Mouse (Mus musculus): ENCODE measurements at regions not wholly inside any gene's neighbourhood (a gene's known extent, or its start where the extent isn't known, plus 50 kb on each side); places are given as distances from the start of the nearest gene placed in this dataset.

DNA sequence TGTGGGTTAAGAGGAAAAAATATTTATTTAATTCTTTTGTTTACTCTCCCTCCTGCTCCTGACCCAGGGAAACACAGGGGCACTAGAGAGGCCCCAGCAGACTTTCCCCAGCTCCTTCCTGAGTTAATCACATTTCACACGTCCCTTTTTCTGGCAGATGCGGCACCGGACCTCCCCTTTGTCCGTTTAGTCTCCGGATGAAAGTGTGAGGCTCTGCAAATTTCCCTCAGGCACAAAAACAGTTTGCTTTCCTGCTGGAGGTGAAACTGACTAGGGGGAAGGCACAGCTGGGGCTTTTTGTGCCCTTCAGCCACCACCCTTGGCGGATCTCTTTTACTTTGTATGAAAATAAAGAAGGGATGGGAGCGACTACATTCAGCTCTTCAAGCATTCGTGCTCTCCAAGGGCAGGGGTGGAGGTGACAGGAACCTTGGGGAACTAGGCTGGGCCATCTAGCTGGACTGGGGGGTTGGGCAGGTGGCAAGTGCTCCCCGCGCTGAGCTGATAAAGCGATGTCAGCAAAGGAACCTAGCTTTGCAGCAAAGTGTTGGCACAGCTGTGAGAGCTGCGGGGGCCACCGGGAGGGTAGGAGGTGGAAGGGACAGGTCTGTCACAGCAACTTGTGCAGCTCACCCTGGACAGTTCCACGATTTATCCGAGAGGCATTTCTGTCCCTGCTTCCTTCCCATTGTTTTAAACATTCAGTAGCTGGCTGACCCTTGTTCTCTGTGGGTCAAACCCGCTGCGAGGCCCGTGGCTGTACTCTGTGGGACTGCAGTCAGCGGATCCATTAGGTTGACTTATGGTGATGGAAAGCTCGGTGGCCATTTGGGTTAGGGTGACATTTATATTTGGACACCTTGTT lies 329.6 kb downstream of the Ttll7 start:
- Histone ChIP-seq H3K27ac (ENCODE audit: low read length) (no peak overlapping the region), H3K4me1 (ENCODE audit: control insufficient read depth, insufficient read depth, low read length) (peaks cover 10% of the 10 kb centered on the region), H3K36me3 (ENCODE audit: control insufficient read depth, insufficient read depth, low read length) (no peaks in the 10 kb centered on the region), H3K27me3 (ENCODE audit: control insufficient read depth, insufficient read depth, low read length) (no peaks in the 10 kb centered on the region), H3K4me3 (replicated peaks; ENCODE audit: low read length) (no peak overlapping the region), H3K9me3 (replicated peaks; ENCODE audit: control insufficient read depth, low read length) (no peaks in the 10 kb centered on the region), H3K9ac (ENCODE audit: low read length) (no peak overlapping the region), H3K4me2 (ENCODE audit: low read depth, low read length) (peak overlapping the region; percentile 31)
- ATAC-seq (ENCODE audit: insufficient read depth, low FRiP score): 0 out of 2 replicates have a peak, but pooled peaks have one; percentile 33
- 8% methylated on average over 20 of the region's 20 CpGs for WGBS

DNA sequence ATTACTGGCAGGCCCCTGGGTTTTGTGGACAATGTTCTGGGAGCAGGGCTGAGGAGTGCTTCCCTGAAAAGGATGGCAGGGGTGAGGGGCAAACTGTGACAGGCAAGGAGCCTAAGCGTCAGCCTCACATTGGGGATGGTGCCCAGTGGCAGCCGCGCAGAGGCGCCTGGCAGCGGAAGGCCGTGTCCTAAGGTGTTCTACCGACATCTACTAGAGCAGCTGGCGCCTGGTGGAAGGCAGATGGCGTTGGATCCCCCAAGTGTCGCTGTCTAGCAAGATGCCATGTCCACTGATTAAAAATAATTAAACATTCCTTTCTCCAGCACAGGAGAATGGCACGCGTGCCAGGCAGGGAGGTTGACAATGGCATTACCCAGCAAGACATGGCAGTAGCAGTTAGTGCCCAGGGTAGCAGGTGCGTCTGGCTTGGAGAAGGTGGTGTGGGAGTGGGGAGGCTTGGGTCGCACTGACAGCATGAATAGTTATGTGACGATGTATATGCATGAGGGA lies 330.3 kb downstream of the Ttll7 start:
- H3K4me1 ChIP-seq (ENCODE audit: control insufficient read depth, insufficient read depth, low read length): peaks cover 10% of the 10 kb centered on the region
- H3K4me2 ChIP-seq (ENCODE audit: low read depth, low read length): 0 out of 2 replicates have a peak overlapping the region, but pooled peaks have one; percentile 31
- H3K27me3 ChIP-seq (ENCODE audit: control insufficient read depth, insufficient read depth, low read length): no peaks in the 10 kb centered on the region
- no peak overlapping the region for H3K9ac ChIP-seq (ENCODE audit: low read length)
- no peak overlapping the region for H3K4me3 ChIP-seq (replicated peaks; ENCODE audit: low read length)
- H3K27ac ChIP-seq (ENCODE audit: low read length): no peak overlapping the region
- H3K36me3 ChIP-seq (ENCODE audit: control insufficient read depth, insufficient read depth, low read length): no peaks in the 10 kb centered on the region
- no peak for ATAC-seq (ENCODE audit: insufficient read depth, low FRiP score)
- WGBS: 45% methylated on average over 15 of the region's 15 CpGs
- no peaks in the 10 kb centered on the region for H3K9me3 ChIP-seq (replicated peaks; ENCODE audit: control insufficient read depth, low read length)

DNA sequence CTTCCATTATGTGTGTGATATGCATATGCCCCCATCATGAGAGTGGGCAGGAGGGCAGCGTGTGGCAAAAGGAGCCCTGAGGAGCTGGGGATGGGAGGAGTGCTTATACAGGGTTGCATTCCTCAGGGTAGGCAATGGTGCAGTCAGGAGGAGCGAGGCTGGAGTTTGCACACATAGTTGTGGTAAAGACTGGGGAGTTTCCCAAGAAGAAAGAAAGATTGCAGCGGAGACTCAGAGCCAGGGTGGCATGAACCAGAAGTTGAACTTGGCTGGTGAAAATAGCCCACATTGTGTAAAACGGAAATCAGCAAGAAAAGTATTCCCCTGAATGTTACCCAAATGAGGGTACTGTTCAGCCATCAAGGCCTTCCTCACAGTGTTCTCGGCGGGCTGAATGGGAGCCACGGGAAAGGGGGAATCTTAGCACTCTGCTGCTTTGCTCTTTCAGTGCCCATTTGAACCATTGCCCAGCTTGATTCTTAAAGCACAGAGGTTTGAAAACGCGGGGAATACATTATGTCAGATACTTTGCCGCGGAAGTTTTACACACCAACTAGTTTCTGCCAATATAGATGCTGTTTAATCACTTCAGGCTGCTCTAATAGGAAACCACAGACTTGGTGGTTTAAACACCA lies 331.6 kb downstream of the Ttll7 start:
- ATAC-seq (ENCODE audit: insufficient read depth, low FRiP score): no peak
- Histone ChIP-seq H3K27me3 (ENCODE audit: control insufficient read depth, insufficient read depth, low read length) (no peaks in the 10 kb centered on the region), H3K9ac (ENCODE audit: low read length) (no peak overlapping the region), H3K4me3 (replicated peaks; ENCODE audit: low read length) (no peak overlapping the region), H3K4me2 (ENCODE audit: low read depth, low read length) (no peak overlapping the region), H3K4me1 (ENCODE audit: control insufficient read depth, insufficient read depth, low read length) (peaks cover 10% of the 10 kb centered on the region), H3K27ac (ENCODE audit: low read length) (no peak overlapping the region), H3K36me3 (ENCODE audit: control insufficient read depth, insufficient read depth, low read length) (no peaks in the 10 kb centered on the region), H3K9me3 (replicated peaks; ENCODE audit: control insufficient read depth, low read length) (no peaks in the 10 kb centered on the region)
- 73% methylated on average over 11 of the region's 11 CpGs for WGBS

DNA sequence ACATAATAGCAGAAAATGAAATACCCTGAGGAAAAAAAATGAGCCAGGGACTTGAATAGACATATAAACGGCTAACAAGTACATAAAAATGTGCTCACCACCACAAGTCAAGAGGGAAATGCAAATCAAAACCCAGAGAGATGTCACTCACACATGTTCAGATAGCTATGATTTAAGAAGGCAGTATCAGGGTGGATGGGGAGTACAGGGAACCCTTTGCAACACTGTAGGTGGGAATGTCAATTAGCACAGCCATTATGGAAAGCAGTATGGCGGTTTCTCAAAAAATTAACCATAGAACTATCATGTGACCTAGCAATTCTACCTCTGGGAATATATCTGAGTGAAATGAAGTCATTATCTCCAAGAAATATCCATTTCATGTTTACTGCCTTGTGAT lies 337.6 kb downstream of the Ttll7 start:
- no peaks in the 10 kb centered on the region for H3K9me3 ChIP-seq (replicated peaks; ENCODE audit: control insufficient read depth, low read length)
- H3K27ac ChIP-seq (ENCODE audit: low read length): no peak overlapping the region
- no peaks in the 10 kb centered on the region for H3K36me3 ChIP-seq (ENCODE audit: control insufficient read depth, insufficient read depth, low read length)
- H3K4me3 ChIP-seq (replicated peaks; ENCODE audit: low read length): no peak overlapping the region
- 89% methylated on average over 2 of the region's 2 CpGs for WGBS
- ATAC-seq (ENCODE audit: insufficient read depth, low FRiP score): no peak
- 0 out of 2 replicates have a peak, but pooled peaks cover 5% of the 10 kb centered on the region for H3K4me1 ChIP-seq (ENCODE audit: control insufficient read depth, insufficient read depth, low read length)
- no peak overlapping the region for H3K4me2 ChIP-seq (ENCODE audit: low read depth, low read length)
- no peak overlapping the region for H3K9ac ChIP-seq (ENCODE audit: low read length)
- no peaks in the 10 kb centered on the region for H3K27me3 ChIP-seq (ENCODE audit: control insufficient read depth, insufficient read depth, low read length)

DNA sequence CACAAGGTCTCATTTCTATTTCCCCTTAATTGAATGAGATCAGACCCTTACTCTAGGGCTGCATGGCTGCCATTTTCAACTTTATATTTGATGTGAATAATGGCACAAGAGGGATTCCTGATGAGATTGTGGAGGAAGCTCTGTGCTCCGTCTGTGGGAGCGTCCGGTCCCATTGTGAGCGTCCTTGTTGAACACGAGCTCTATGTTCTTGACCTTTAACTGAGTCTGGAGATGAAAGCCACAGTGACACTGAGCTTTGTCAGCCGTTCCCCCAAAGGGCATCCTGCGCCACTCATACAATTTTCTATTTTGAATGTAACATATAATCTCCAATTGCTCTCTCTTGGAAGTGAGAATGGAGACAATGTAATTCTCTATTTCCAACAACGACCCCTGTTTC lies 344.5 kb downstream of the Ttll7 start:
- Histone ChIP-seq H3K4me3 (replicated peaks; ENCODE audit: low read length) (no peak overlapping the region), H3K4me1 (ENCODE audit: control insufficient read depth, insufficient read depth, low read length) (no peaks in the 10 kb centered on the region), H3K27me3 (ENCODE audit: control insufficient read depth, insufficient read depth, low read length) (no peaks in the 10 kb centered on the region), H3K36me3 (ENCODE audit: control insufficient read depth, insufficient read depth, low read length) (no peaks in the 10 kb centered on the region), H3K27ac (ENCODE audit: low read length) (no peak overlapping the region), H3K4me2 (ENCODE audit: low read depth, low read length) (no peak overlapping the region), H3K9me3 (replicated peaks; ENCODE audit: control insufficient read depth, low read length) (no peaks in the 10 kb centered on the region), H3K9ac (ENCODE audit: low read length) (no peak overlapping the region)
- no peak for ATAC-seq (ENCODE audit: insufficient read depth, low FRiP score)
- WGBS: 90% methylated on average over 8 of the region's 8 CpGs

DNA sequence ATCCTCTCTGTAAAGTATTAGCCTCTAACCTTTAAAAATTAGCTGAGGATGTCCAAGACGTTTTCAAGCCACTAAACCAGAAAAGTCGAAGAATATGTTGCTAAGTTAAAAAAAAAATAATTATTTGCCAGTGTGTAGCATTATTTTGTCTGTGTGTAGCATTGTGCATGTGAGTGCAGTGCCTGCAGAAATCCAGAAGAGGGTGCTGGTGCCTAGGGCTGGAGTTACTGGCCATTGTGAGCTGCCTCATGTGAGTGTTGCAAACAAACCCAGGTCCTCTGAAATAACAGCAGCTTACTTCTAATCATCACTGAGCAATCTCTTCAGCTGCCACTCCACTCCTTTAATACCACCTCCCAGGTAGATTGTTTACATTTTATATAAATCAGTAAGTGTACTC lies 345.0 kb downstream of the Ttll7 start:
- WGBS: 49% methylated on average over 2 of the region's 2 CpGs

DNA sequence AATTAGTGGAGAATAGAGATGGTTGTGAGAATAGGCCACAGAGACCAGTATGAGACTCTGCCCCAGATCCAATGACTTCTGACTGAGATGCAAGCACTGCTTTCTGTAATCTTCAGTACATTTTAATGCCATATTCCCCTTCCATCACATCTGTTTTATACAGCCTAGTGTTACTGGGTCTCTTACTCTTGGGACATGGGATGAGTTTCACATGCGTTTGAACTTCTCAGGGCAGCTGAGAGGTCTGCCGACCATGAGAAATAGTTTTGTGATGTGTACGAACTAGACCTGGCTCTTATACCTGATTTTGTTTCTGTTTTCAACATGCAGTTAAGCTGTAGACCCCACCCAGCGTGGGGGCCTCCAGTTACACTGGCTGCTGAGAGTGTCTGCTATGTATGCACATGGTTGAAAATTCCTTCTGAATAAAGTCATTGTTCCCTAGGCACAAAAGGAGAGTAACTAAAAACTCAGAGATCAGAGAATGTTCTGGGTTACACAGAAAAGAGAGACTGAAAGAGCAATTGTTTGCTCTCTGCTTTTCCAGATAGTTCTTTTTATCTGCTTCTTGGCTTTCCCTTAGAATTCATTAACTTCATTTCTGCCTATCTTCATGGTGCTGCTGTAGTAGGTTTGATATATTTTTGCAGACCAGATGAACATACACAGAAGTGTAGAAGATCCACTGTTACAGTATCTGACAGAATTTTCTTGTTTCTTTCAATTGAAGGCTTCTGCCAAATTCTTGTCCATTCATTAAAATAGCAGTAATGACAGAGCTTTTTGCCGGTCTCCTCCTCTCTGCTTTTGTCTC lies 359.2 kb downstream of the Ttll7 start:
- Histone ChIP-seq H3K9ac (ENCODE audit: low read length) (no peak overlapping the region), H3K27me3 (ENCODE audit: control insufficient read depth, insufficient read depth, low read length) (no peaks in the 10 kb centered on the region), H3K4me2 (ENCODE audit: low read depth, low read length) (no peak overlapping the region), H3K4me3 (replicated peaks; ENCODE audit: low read length) (no peak overlapping the region), H3K36me3 (ENCODE audit: control insufficient read depth, insufficient read depth, low read length) (no peaks in the 10 kb centered on the region), H3K4me1 (ENCODE audit: control insufficient read depth, insufficient read depth, low read length) (peaks cover 3% of the 10 kb centered on the region), H3K9me3 (replicated peaks; ENCODE audit: control insufficient read depth, low read length) (no peaks in the 10 kb centered on the region), H3K27ac (ENCODE audit: low read length) (no peak overlapping the region)
- no peak; the same call in 1 of the 2 replicates for ATAC-seq (ENCODE audit: insufficient read depth, low FRiP score)
- WGBS: 52% methylated on average over 5 of the region's 5 CpGs

More for the DNA sequence above, 345.0 kb downstream of the Ttll7 start:
- H3K9ac ChIP-seq (ENCODE audit: low read length): no peak overlapping the region
- H3K4me3 ChIP-seq (replicated peaks; ENCODE audit: low read length): no peak overlapping the region
- H3K4me1 ChIP-seq (ENCODE audit: control insufficient read depth, insufficient read depth, low read length): no peaks in the 10 kb centered on the region
- no peak overlapping the region for H3K4me2 ChIP-seq (ENCODE audit: low read depth, low read length)
- H3K36me3 ChIP-seq (ENCODE audit: control insufficient read depth, insufficient read depth, low read length): no peaks in the 10 kb centered on the region
- ATAC-seq (ENCODE audit: insufficient read depth, low FRiP score): no peak
- H3K9me3 ChIP-seq (replicated peaks; ENCODE audit: control insufficient read depth, low read length): no peaks in the 10 kb centered on the region
- H3K27ac ChIP-seq (ENCODE audit: low read length): no peak overlapping the region
- H3K27me3 ChIP-seq (ENCODE audit: control insufficient read depth, insufficient read depth, low read length): no peaks in the 10 kb centered on the region

DNA sequence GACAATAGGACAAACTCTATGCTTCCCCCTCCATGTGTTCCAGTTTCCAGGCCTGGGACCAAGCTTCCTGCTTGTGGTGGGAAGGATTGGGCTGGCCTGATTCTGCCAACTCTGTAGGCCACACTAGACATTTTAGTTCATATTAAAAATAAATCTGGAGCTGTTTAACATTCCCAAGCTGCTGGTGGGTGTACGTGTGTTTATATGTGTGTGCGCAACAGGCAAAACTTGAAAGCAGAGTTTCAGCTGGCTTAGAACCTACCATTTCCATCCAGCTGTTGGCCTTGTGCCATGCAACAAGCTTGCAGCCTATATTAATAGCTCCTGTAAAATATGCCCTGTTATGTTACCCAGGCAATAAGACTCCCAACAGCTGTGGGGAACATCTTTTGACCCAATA lies 376.5 kb downstream of the Ttll7 start:
- 47% methylated on average over 2 of the region's 2 CpGs for WGBS
- Histone ChIP-seq H3K36me3 (ENCODE audit: control insufficient read depth, insufficient read depth, low read length) (no peaks in the 10 kb centered on the region), H3K4me1 (ENCODE audit: control insufficient read depth, insufficient read depth, low read length) (no peaks in the 10 kb centered on the region), H3K4me2 (ENCODE audit: low read depth, low read length) (no peak overlapping the region), H3K27me3 (ENCODE audit: control insufficient read depth, insufficient read depth, low read length) (no peaks in the 10 kb centered on the region), H3K27ac (ENCODE audit: low read length) (no peak overlapping the region), H3K9ac (ENCODE audit: low read length) (no peak overlapping the region), H3K4me3 (replicated peaks; ENCODE audit: low read length) (no peak overlapping the region), H3K9me3 (replicated peaks; ENCODE audit: control insufficient read depth, low read length) (no peaks in the 10 kb centered on the region)
- peak; percentile 62; the same call in 1 of the 2 replicates for ATAC-seq (ENCODE audit: insufficient read depth, low FRiP score)

All from stomach, embryonic 16.5 days (tissue).